Mouse (Mus musculus) liver, adult 2 months (tissue): Measurements from ENCODE around the gene Top2a. TPM values are rescaled to one million over a fixed set of nuclear protein-coding genes. Genes with fewer than 3 reads are reported as not detected.

Source experiments
- DNase-seq: peaks from one replicate; pipeline ENCODE4 v3.0.0-alpha.2; 2011; ENCODE audit warnings: low read depth, low spot score; ENCODE audit errors: extremely low read depth
- H3K27ac ChIP-seq: fragments of 200-500 bp; replicated peaks from 2 replicates; pipeline ENCODE4 v1.5.1; 2012; ENCODE audit warnings: low read depth, mild to moderate bottlenecking, control low read depth, inconsistent platforms, low read length; ENCODE audit not compliant: insufficient read depth
- H3K27me3 ChIP-seq: fragments of 200-500 bp; 2 replicates; pipeline ENCODE4 v1.6.1; 2012; ENCODE audit warnings: mild to moderate bottlenecking, moderate library complexity, low read length, inconsistent platforms; ENCODE audit not compliant: control insufficient read depth, insufficient read depth
- H3K36me3 ChIP-seq: fragments of 200-500 bp; 2 replicates; pipeline ENCODE4 v1.6.1; 2012; ENCODE audit warnings: low read length, inconsistent platforms; ENCODE audit not compliant: control insufficient read depth, insufficient read depth
- H3K4me1 ChIP-seq: fragments of 200-500 bp; 2 replicates; pipeline ENCODE4 v1.6.1; 2011; ENCODE audit warnings: low read length; ENCODE audit not compliant: control insufficient read depth, insufficient read depth
- H3K4me3 ChIP-seq: fragments of 200-500 bp; 2 replicates; pipeline ENCODE4 v1.5.1; 2011; ENCODE audit warnings: low read depth, mild to moderate bottlenecking, control low read depth, low read length, moderate library complexity; ENCODE audit not compliant: insufficient read depth
- H3K79me2 ChIP-seq: fragments of 200-500 bp; 2 replicates; pipeline ENCODE4 v1.6.1; 2012; ENCODE audit warnings: inconsistent platforms, mild to moderate bottlenecking, low read length, moderate library complexity; ENCODE audit not compliant: control insufficient read depth, insufficient read depth
- H3K9ac ChIP-seq: fragments of 200-500 bp; 2 replicates; pipeline ENCODE4 v1.6.1; 2012; ENCODE audit warnings: low read depth, mild to moderate bottlenecking, control low read depth, inconsistent platforms, low read length
- CTCF ChIP-seq: fragments of 200-500 bp; IDR thresholded peaks from 2 replicates; pipeline ENCODE4 v1.5.1; 2011; ENCODE audit warnings: low read depth, low read length, control low read depth
- POLR2A ChIP-seq: fragments of 200-500 bp; IDR thresholded peaks from 2 replicates; pipeline ENCODE4 v1.6.1; 2011; ENCODE audit warnings: low read length, control low read depth; ENCODE audit not compliant: insufficient read depth; ENCODE audit errors: extremely low read depth
- WGBS: fragments of 180-500 bp; shearing (Covaris S2); methylation state at CpG from one replicate; pipeline ENCODE4 v1.1.7; 2018; 5-methylcytosine and 5-hydroxymethylcytosine counted together
- polyA plus RNA-seq: library from polyadenylated mRNA; depleted of rRNA; stranded (reverse); fragments of >200 nt; gene quantifications from 2 replicates; pipeline ENCODE4 v1.2.3, GENCODE M21; 2012
- total RNA-seq: library from RNA; depleted of rRNA; stranded (reverse); fragments of >200 nt; gene quantifications from 2 replicates; pipeline ENCODE4 v1.2.3, GENCODE M21; 2014

The Top2a gene
- total and polyA plus RNA-seq, 2 experiments = 0.31 to 1.8 TPM

GRCm38 (mm10) chr11:99055143-99055542 lies 31.2 kb upstream of the Top2a start:
- Histone ChIP-seq H3K4me1 (peaks cover 4% of the 10 kb centered on the region), H3K9ac (no peak overlapping the region), H3K36me3 (peaks cover 18% of the 10 kb centered on the region), H3K79me2 (no peaks in the 10 kb centered on the region), H3K27ac (no peak overlapping the region; the same call in 1 of the 2 replicates), H3K4me3 (no peak overlapping the region), H3K27me3 (no peaks in the 10 kb centered on the region)
- DNase-seq = peak; percentile 64
- TF ChIP-seq CTCF = no peak
- no peak for TF ChIP-seq POLR2A
- 29% methylated on average over 4 of the region's 4 CpGs for WGBS

GRCm38 (mm10) chr11:99047643-99048042 lies 23.7 kb upstream of the Top2a start:
- H3K4me3 ChIP-seq = peak overlapping the region; percentile 26; the same call in 1 of the 2 replicates
- TF ChIP-seq POLR2A = no peak
- no peak for TF ChIP-seq CTCF
- peak overlapping the region; percentile 64 for H3K9ac ChIP-seq
- no peaks in the 10 kb centered on the region for H3K27me3 ChIP-seq
- H3K4me1 ChIP-seq = peaks cover 39% of the 10 kb centered on the region
- peaks cover 52% of the 10 kb centered on the region for H3K36me3 ChIP-seq
- no peaks in the 10 kb centered on the region for H3K79me2 ChIP-seq
- 65% methylated on average over 2 of the region's 2 CpGs for WGBS
- H3K27ac ChIP-seq = peak overlapping the region; percentile 74
- DNase-seq = no peak

GRCm38 (mm10) chr11:99047120-99047519 lies 23.1 kb upstream of the Top2a start:
- peak overlapping the region; percentile 26; the same call in 1 of the 2 replicates for H3K4me3 ChIP-seq
- DNase-seq = peak; percentile 93
- peak overlapping the region; percentile 99 for H3K27ac ChIP-seq
- peaks cover under 1% of the 10 kb centered on the region; the same call in 1 of the 2 replicates for H3K79me2 ChIP-seq
- no peaks in the 10 kb centered on the region for H3K27me3 ChIP-seq
- peaks cover 39% of the 10 kb centered on the region for H3K4me1 ChIP-seq
- peak overlapping the region; percentile 64 for H3K9ac ChIP-seq
- H3K36me3 ChIP-seq = peaks cover 51% of the 10 kb centered on the region
- WGBS = 8% methylated on average over 5 of the region's 5 CpGs
- no peak for TF ChIP-seq POLR2A
- TF ChIP-seq CTCF = no peak

- DNase-seq = peak; percentile 100
- WGBS = 8% methylated on average over 12 of the region's 12 CpGs
Observed at GRCm38 (mm10) chr11:99045159-99045889, 21.3 kb upstream of the Top2a start.

GRCm38 (mm10) chr11:99044306-99044705 lies 20.3 kb upstream of the Top2a start:
- peak; percentile 98 for DNase-seq
- peak; percentile 32; the same call in 1 of the 2 replicates for TF ChIP-seq POLR2A
- TF ChIP-seq CTCF = no peak
- Histone ChIP-seq H3K4me1 (peaks cover 29% of the 10 kb centered on the region), H3K27ac (peak overlapping the region; percentile 99), H3K4me3 (peak overlapping the region; percentile 41; the same call in 1 of the 2 replicates), H3K9ac (peak overlapping the region; percentile 69), H3K79me2 (peaks cover 11% of the 10 kb centered on the region), H3K36me3 (peaks cover 26% of the 10 kb centered on the region; the same call in 1 of the 2 replicates), H3K27me3 (no peaks in the 10 kb centered on the region)
- 6% methylated on average over 5 of the region's 5 CpGs for WGBS

More at GRCm38 (mm10) chr11:99045159-99045889, 21.3 kb upstream of the Top2a start:
- H3K27ac ChIP-seq = peak overlapping the region; percentile 99
- H3K36me3 ChIP-seq = peaks cover 35% of the 10 kb centered on the region
- no peak overlapping the region for H3K4me3 ChIP-seq
- peaks cover 35% of the 10 kb centered on the region for H3K4me1 ChIP-seq
- H3K27me3 ChIP-seq = no peaks in the 10 kb centered on the region
- H3K79me2 ChIP-seq = peaks cover 11% of the 10 kb centered on the region
- TF ChIP-seq CTCF (no peak), POLR2A (no peak)
- peak overlapping the region; percentile 69 for H3K9ac ChIP-seq

- peaks cover 21% of the 10 kb centered on the region; the same call in 1 of the 2 replicates for H3K36me3 ChIP-seq
- no peaks in the 10 kb centered on the region for H3K27me3 ChIP-seq
Observed at GRCm38 (mm10) chr11:99043632-99044031, 19.6 kb upstream of the Top2a start.

More at GRCm38 (mm10) chr11:99043632-99044031, 19.6 kb upstream of the Top2a start:
- peak; percentile 80 for DNase-seq
- H3K4me3 ChIP-seq = peak overlapping the region; percentile 41
- peaks cover 11% of the 10 kb centered on the region for H3K79me2 ChIP-seq
- WGBS = 8% methylated on average over 6 of the region's 6 CpGs
- peak overlapping the region; percentile 87 for H3K27ac ChIP-seq
- peaks cover 25% of the 10 kb centered on the region for H3K4me1 ChIP-seq
- TF ChIP-seq CTCF (0 out of 2 replicates have a peak, but pooled peaks have one; percentile 15), POLR2A (no peak)
- peak overlapping the region; percentile 64 for H3K9ac ChIP-seq
